Mouse (Mus musculus) granulocyte monocyte progenitor cell, adult 5-6 weeks (primary cell): ENCODE data around the gene 1700028P14Rik. TPM values are rescaled to one million over a fixed set of nuclear protein-coding genes. Genes with fewer than 3 reads are reported as not detected.
A peak's percentile ranks its signal among the peaks of the same experiment; 100 is the strongest.

ENCODE experiments used
- ATAC-seq: replicated peaks from 2 replicates; pipeline ENCODE4 v1.8.0; 2016; ENCODE audit warnings: mild to moderate bottlenecking, moderate TSS enrichment, inconsistent platforms; ENCODE audit not compliant: poor library complexity, severe bottlenecking
- total RNA-seq, 2 experiments: library from RNA; stranded (forward) in 1 of 2; stranded (reverse) in 1 of 2; fragments of 200-712, 200-1000 nt in 1 of 2; fragments of >200 nt in 1 of 2; fragmentation: Nextera tagmentation in 1 of 2; gene quantifications; 2 replicates each; pipeline ENCODE4 v1.2.3; 2014 to 2017

The 1700028P14Rik gene
- total RNA-seq (2014; fragmentation: Nextera tagmentation) (not detected in 2 replicates), total RNA-seq (2017) (not detected in 2 replicates)

- ATAC-seq = no peak
Observed at GRCm38 (mm10) chr19:23652644-23653043, at the start of gene 1700028P14Rik. TSS of gene 1700028P14Rik (minus strand) at chr19:23652812.

- peak; percentile 35 for ATAC-seq
Observed at GRCm38 (mm10) chr19:23699131-23699530, 46.5 kb upstream of the 1700028P14Rik start.

GRCm38 (mm10) chr19:23698366-23698765 lies 45.8 kb upstream of the 1700028P14Rik start:
- no peak for ATAC-seq

- no peak for ATAC-seq
Observed at GRCm38 (mm10) chr19:23697861-23698260, 45.2 kb upstream of the 1700028P14Rik start.

GRCm38 (mm10) chr19:23694344-23694743 lies 41.7 kb upstream of the 1700028P14Rik start:
- no peak for ATAC-seq

- ATAC-seq = no peak
Observed at GRCm38 (mm10) chr19:23688421-23688946, 35.9 kb upstream of the 1700028P14Rik start.

GRCm38 (mm10) chr19:23687296-23688021 lies 34.8 kb upstream of the 1700028P14Rik start, which contains the start of gene Ptar1:
TSS of gene Ptar1 (plus strand) at chr19:23687429.
- ATAC-seq = peak; percentile 96

GRCm38 (mm10) chr19:23686962-23687295 lies 34.3 kb upstream of the 1700028P14Rik start:
- no peak for ATAC-seq

- peak; percentile 59; the same call in 1 of the 2 replicates for ATAC-seq
Observed at GRCm38 (mm10) chr19:23675656-23676055, 23.0 kb upstream of the 1700028P14Rik start.

GRCm38 (mm10) chr19:23673021-23673420 lies 20.4 kb upstream of the 1700028P14Rik start:
- no peak for ATAC-seq

GRCm38 (mm10) chr19:23668142-23668655 lies 15.6 kb upstream of the 1700028P14Rik start:
- ATAC-seq = no peak

- peak; percentile 63; the same call in 1 of the 2 replicates for ATAC-seq
Observed at GRCm38 (mm10) chr19:23664083-23664482, 11.5 kb upstream of the 1700028P14Rik start.

GRCm38 (mm10) chr19:23658350-23658749 lies 5.7 kb upstream of the 1700028P14Rik start:
- no peak for ATAC-seq

GRCm38 (mm10) chr19:23657261-23657932 lies 4.8 kb upstream of the 1700028P14Rik start:
- ATAC-seq = no peak

GRCm38 (mm10) chr19:23653154-23653553 lies 542 bp upstream of the 1700028P14Rik start:
- no peak for ATAC-seq

GRCm38 (mm10) chr19:23647308-23647707 lies 5.3 kb downstream of the 1700028P14Rik start:
- no peak for ATAC-seq

GRCm38 (mm10) chr19:23645347-23645746 lies 7.3 kb downstream of the 1700028P14Rik start:
- ATAC-seq = no peak

GRCm38 (mm10) chr19:23643819-23644218 lies 8.8 kb downstream of the 1700028P14Rik start:
- no peak for ATAC-seq

GRCm38 (mm10) chr19:23636786-23637185 lies 15.8 kb downstream of the 1700028P14Rik start:
- ATAC-seq = no peak

- no peak for ATAC-seq
Observed at GRCm38 (mm10) chr19:23631611-23632492, 20.8 kb downstream of the 1700028P14Rik start.
